Mouse (Mus musculus) heart, embryonic 10.5 days (tissue): ENCODE data around the gene Kndc1. TPM values are rescaled to one million over a fixed set of nuclear protein-coding genes. Genes with fewer than 3 reads are reported as not detected.

Experiments used
- DNase-seq: peaks from one replicate; pipeline ENCODE4 v3.0.0-alpha.2; 2017; ENCODE audit warnings: low spot score
- H3K27ac ChIP-seq: fragments of 300-500 bp; sonication (generic); 2 replicates; pipeline ENCODE4 v1.5.1; 2016; ENCODE audit warnings: mild to moderate bottlenecking
- H3K27me3 ChIP-seq: fragments of 300-500 bp; sonication (generic); 2 replicates; pipeline ENCODE4 v1.6.1; 2016; ENCODE audit warnings: mild to moderate bottlenecking; ENCODE audit not compliant: poor library complexity, insufficient read depth, severe bottlenecking
- H3K36me3 ChIP-seq: fragments of 300-500 bp; sonication (generic); 2 replicates; pipeline ENCODE4 v1.6.1; 2016; ENCODE audit warnings: mild to moderate bottlenecking, moderate library complexity
- H3K4me1 ChIP-seq: fragments of 300-500 bp; sonication (generic); 2 replicates; pipeline ENCODE4 v1.6.1; 2016; ENCODE audit warnings: mild to moderate bottlenecking
- H3K4me3 ChIP-seq: fragments of 300-500 bp; sonication (generic); 2 replicates; pipeline ENCODE4 v1.5.1; 2016; ENCODE audit warnings: mild to moderate bottlenecking, moderate library complexity
- H3K9me3 ChIP-seq: fragments of 300-500 bp; sonication (generic); 2 replicates; pipeline ENCODE4 v1.6.1; 2016; ENCODE audit warnings: mild to moderate bottlenecking, moderate library complexity
- WGBS: fragments of 180-500 bp; shearing (Covaris S2); methylation state at CpG from one replicate; pipeline ENCODE4 v1.1.7; 2016; 5-methylcytosine and 5-hydroxymethylcytosine counted together
- polyA plus RNA-seq: library from polyadenylated mRNA; unstranded; fragments of >200 nt; fragmentation: Nextera tagmentation; extraction: Ambion mirVana; gene quantifications from 2 replicates; pipeline ENCODE4 v1.2.1, GENCODE M21; 2016

Gene Kndc1
- polyA plus RNA-seq, 1 experiment from 2014 or later, result 0.18 TPM

DNA sequence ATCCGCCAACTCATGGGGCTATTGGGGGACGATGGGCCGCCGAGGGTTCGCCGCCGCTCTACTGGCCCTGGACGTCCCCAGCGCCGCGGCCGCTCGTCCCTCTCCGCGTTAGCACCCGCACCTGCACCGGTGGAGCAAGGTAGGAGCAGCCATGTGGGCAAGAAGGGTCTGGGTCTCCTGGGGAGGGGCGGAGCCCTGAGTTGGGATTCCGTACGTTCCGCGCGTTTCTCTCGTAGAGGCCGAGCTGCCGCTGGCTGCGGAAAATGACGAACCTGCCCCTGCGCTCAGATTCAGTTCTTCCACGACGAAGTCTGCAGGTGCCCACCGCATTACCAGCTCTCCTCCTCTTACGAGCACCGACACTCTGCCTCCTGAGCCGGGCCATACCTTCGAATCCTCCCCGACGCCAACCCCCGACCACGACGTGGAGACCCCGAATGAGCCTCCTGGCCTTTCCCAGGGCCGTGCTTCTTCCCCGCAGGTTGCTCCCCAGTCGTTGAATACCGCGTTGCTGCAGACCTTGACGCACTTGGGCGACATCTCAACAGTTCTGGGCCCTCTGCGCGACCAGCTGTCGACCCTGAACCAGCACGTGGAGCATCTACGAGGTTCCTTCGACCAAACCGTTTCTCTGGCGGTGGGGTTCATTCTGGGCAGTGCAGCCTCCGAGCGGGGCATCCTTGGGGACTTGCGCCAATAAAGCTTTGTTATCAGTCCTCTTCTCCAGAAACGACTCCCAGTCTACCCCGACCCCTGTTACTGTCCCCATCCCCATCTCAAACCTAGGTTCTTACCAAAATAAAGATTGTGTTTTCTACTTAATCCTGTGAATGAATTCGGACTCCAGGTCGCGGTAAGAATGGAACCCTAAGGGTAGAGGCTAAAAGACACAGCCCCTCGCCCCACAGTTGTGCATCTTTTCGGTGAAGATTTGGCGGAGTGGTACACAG lies 50.1 kb downstream of the Kndc1 start:
- no peak for DNase-seq
- Histone ChIP-seq H3K36me3 (no peaks in the 10 kb centered on the region), H3K27ac (0 out of 2 replicates have a peak overlapping the region, but pooled peaks have one; percentile 38), H3K4me1 (peaks cover 16% of the 10 kb centered on the region), H3K27me3 (peaks cover 100% of the 10 kb centered on the region), H3K4me3 (peak overlapping the region; percentile 57), H3K9me3 (no peaks in the 10 kb centered on the region)
- 3% methylated on average over 68 of the region's 68 CpGs for WGBS

DNA sequence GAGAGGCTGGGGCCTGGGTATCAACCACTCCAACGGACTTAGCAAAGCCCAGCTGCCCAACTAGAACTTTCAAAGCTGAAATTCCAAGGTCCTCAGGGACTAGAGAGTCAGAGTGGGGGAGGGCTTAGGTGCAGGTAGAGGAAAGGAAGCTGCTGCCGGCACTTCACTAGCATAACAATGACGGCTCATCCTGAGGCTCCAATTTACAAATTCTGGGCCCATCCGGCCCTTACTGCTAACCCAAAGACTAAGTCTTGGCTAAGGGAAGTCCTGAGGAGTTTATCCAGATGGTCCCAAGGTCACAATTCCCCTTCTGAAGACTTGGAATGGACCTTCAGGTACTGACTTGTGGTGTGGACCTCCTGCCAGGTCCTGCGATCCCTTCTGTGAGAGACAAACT lies 51.0 kb downstream of the Kndc1 start:
- H3K27ac ChIP-seq, result no peak overlapping the region
- peaks cover 92% of the 10 kb centered on the region for H3K27me3 ChIP-seq
- no peak for DNase-seq
- no peaks in the 10 kb centered on the region for H3K36me3 ChIP-seq
- H3K9me3 ChIP-seq, result no peaks in the 10 kb centered on the region
- H3K4me3 ChIP-seq, result no peak overlapping the region
- H3K4me1 ChIP-seq, result peaks cover 24% of the 10 kb centered on the region
- 14% methylated on average over 5 of the region's 5 CpGs for WGBS

DNA sequence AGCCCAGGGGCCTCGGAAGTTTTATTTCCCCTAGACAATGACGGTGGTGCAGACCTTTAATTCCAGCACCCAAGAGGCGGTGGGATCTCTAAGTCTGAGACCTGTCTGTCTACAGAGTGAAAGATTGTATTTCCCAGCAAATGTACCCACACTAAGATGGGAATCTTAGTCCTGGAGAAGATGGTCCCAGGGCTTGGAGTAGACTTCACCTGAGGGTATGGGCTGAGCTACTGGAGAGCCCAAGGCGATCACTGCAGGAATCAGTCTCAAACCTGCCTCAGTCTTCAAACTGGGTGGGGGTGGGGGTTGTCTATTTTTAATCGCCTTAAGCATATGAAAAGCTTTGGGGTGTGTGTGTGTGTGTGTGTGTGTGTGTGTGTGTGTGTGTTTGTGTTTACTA lies 51.5 kb downstream of the Kndc1 start:
- Histone ChIP-seq H3K27ac (no peak overlapping the region), H3K9me3 (no peaks in the 10 kb centered on the region), H3K27me3 (peaks cover 87% of the 10 kb centered on the region), H3K4me3 (no peak overlapping the region), H3K4me1 (peaks cover 26% of the 10 kb centered on the region), H3K36me3 (no peaks in the 10 kb centered on the region)
- DNase-seq, result no peak
- WGBS, result 29% methylated on average over 5 of the region's 5 CpGs

DNA sequence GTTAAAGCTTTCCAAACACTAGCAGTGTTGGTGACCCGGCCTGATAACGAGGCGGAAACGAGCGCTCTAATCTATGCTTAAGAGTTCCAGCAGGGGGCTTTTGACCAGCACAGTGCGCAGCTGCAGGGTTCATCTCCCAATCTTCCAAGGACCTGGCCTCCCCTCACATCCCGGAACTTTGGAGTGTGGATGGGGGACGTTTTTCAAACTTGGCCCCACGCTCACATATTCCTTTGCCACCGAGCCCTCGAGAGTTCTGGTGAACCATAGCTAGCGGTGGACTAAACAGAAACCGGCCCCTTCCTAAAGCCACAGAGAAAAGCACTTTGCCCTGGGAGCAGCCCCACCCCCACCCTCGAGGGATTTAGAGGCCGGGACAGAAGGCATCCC lies 55.4 kb downstream of the Kndc1 start:
- WGBS, result under 1% methylated on average over 15 of the region's 15 CpGs
- DNase-seq, result peak; percentile 89
- no peaks in the 10 kb centered on the region for H3K36me3 ChIP-seq
- H3K27ac ChIP-seq, result peak overlapping the region; percentile 83
- peak overlapping the region; percentile 69 for H3K4me3 ChIP-seq
- peaks cover 64% of the 10 kb centered on the region for H3K27me3 ChIP-seq
- peaks cover 19% of the 10 kb centered on the region for H3K4me1 ChIP-seq
- no peaks in the 10 kb centered on the region for H3K9me3 ChIP-seq

DNA sequence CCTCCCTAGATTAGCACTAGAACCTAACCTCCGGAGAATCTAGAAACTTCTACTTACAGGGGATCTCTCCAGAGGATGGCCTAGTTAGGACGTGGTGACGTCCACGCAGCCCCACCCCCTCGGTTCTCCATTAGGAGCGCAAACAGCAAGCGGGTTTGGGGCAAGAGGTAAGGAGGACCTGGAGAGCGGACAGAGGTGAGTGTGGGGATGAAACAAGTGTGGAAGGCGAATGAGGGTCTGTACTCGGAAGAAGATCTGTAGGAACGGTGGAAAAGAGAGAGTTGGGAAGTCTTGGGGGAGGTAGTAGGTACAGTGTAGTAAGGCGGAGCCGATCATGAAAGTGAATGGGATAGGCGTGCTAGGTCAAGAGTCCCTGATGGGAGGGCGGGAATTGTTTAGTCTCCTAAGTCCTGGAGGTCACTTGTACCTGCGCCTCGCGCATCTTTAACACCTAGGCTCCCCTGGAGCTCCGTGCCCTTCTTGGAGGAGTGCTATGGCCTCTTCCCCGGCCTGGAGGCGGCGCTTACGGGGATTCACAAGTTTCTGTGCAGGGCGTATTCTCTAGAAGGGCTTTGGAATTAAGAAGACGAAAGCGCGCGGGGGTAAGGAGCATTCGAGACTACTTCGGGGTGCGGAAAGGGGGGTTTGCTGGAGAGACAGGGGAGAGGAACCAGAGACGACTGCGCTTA lies 55.9 kb downstream of the Kndc1 start:
- peak overlapping the region; percentile 83 for H3K27ac ChIP-seq
- no peaks in the 10 kb centered on the region for H3K36me3 ChIP-seq
- under 1% methylated on average over 33 of the region's 33 CpGs for WGBS
- peak; percentile 84 for DNase-seq
- H3K27me3 ChIP-seq, result peaks cover 64% of the 10 kb centered on the region
- H3K9me3 ChIP-seq, result no peaks in the 10 kb centered on the region
- H3K4me3 ChIP-seq, result peak overlapping the region; percentile 69
- peaks cover 19% of the 10 kb centered on the region for H3K4me1 ChIP-seq

DNA sequence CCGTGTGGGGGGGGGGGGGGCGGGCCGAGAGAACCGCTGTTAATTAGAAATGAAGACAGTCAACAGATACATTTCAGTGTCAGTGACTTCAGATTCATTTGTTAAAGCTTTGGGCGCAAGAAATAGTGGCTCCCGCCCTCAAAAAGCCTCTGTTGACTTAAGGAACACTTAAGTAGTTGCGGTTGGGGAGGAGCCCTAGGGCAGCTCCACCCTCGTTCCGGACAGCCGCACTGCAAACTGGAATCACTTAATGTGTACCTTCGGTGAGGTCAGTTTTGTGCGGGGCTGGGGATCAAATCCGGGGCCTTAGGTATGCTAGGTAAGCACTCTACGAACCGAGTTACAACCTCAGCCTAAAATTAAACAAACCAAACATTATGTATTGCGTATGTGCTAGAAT lies 56.6 kb downstream of the Kndc1 start:
- Histone ChIP-seq H3K27me3 (peaks cover 64% of the 10 kb centered on the region), H3K4me1 (peaks cover 19% of the 10 kb centered on the region), H3K9me3 (no peaks in the 10 kb centered on the region), H3K27ac (peak overlapping the region; percentile 83; the same call in 1 of the 2 replicates), H3K4me3 (peak overlapping the region; percentile 69), H3K36me3 (no peaks in the 10 kb centered on the region)
- 4% methylated on average over 16 of the region's 16 CpGs for WGBS
- no peak for DNase-seq

DNA sequence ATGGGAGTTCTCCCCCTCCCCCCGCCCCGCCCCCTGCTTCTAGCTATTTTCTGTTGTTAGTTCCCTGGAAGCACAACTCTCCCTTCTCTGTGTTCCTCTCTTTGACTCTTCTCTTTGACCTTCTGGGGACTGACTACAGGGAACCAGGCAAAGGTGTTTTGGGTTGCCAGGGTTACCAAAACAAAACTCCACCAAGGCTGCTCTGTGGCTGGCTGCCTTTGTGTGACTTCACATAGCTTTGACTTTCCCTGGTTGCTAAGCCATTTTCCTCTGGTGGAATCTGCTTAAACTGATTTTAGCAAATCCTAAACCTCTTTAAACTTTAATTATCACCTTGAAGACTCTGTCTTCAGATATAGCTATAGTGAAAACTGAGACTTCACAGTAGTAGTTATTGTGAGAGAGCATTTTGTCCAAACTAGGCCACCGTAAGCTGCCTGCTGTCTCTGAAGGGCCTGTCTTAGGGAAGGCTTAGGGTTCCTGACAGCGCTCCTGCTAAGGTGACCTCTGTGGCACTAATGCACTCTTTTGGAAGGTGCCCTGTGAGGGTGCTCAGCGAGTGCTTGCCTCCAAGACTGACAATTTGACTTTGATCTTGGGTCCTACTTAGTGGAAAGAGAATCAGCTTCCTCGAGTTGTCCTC lies 57.6 kb downstream of the Kndc1 start:
- H3K9me3 ChIP-seq, result no peaks in the 10 kb centered on the region

DNA sequence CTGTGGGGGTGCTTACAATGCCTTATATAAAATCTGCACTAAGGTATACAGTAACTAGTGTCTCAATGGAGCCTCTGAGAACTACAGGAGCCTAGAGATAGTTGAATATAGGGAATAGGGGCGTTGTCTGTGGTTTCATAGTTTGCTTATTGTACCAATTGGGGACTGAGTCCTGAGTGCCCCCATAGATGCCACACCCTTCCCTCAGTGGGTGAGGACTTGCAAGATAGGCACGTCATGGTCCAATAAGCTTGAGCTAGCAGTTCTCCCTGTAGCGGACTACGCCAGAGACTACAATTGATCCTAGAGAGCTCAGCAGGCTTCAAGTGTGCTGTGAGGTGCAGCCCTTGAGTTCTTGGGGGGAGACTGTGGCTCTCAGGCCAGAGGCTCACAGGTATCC lies 61.0 kb downstream of the Kndc1 start:
- no peaks in the 10 kb centered on the region for H3K9me3 ChIP-seq
- peaks cover 66% of the 10 kb centered on the region for H3K27me3 ChIP-seq
- H3K4me3 ChIP-seq, result no peak overlapping the region
- H3K27ac ChIP-seq, result no peak overlapping the region
- no peaks in the 10 kb centered on the region for H3K36me3 ChIP-seq
- WGBS, result 86% methylated on average over 4 of the region's 4 CpGs
- DNase-seq, result no peak
- peaks cover 18% of the 10 kb centered on the region for H3K4me1 ChIP-seq

More for the DNA sequence above, 57.6 kb downstream of the Kndc1 start:
- Histone ChIP-seq H3K27ac (no peak overlapping the region), H3K4me1 (peaks cover 19% of the 10 kb centered on the region), H3K4me3 (no peak overlapping the region), H3K36me3 (no peaks in the 10 kb centered on the region), H3K27me3 (peaks cover 64% of the 10 kb centered on the region)
- 54% methylated on average over 6 of the region's 6 CpGs for WGBS
- no peak for DNase-seq

DNA sequence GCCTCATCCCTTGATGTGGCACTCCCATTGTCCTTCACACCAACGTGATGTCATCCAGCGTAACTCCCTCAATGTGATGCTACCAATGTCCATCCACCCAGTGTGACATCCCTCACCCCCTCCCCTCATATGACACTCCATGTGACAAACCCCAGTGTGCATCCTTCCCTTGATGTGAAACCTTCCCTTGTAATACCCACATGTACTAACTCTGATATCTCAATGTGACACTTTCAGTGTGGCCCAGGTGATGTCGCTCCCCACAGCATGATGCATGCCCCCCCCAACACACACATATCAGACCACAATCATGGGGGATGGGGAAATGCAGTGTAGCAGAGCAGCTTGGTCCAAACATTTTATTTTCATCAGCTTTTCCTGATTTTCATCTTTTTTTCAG lies 62.2 kb downstream of the Kndc1 start:
- no peak for DNase-seq
- Histone ChIP-seq H3K9me3 (no peaks in the 10 kb centered on the region), H3K4me1 (peaks cover 15% of the 10 kb centered on the region), H3K4me3 (no peak overlapping the region), H3K27ac (no peak overlapping the region), H3K36me3 (no peaks in the 10 kb centered on the region), H3K27me3 (peaks cover 77% of the 10 kb centered on the region)
- 77% methylated on average over 3 of the region's 3 CpGs for WGBS

DNA sequence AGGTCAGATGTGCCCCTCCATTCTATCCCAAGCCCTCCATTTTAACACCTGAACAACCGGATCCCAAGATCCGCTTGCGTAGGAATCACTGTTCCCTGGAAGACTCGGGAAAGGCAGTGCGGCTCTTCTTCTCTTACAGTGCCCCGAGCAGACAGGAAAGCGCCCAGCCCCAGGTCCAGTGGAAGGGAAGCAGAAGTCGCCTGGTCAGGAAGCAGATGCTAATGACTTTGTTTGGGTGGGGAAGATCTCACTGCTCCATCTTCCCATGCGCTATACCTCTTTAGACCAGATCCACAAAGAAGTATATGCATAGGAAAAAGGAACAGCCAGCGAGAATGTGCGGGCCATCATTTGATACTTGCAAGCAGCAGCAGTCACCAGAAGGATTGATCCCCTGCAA lies 62.9 kb downstream of the Kndc1 start:
- Histone ChIP-seq H3K27ac (no peak overlapping the region), H3K27me3 (peaks cover 80% of the 10 kb centered on the region)
- WGBS, result 47% methylated on average over 11 of the region's 11 CpGs

DNA sequence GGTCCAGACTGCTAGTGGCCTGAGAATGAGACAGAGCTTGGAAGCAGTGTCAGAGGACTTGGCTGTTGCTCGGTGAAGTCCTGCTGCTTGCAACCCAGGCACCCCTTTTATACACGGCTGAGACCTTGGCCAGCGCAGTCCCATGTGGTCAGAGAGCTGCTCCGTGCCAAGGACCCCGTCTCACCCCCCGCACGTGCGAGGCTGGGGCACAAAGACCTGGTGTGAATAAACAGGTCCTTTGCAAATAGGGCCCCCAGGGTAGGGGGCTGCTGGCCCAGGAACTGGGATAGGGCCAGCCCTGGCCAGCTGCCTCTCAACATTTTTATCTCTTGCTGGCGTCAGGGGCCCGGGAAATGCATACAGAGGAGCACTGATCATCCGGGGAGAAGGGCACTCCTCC lies 63.5 kb downstream of the Kndc1 start:
- WGBS, result 25% methylated on average over 11 of the region's 11 CpGs
- H3K4me3 ChIP-seq, result 0 out of 2 replicates have a peak overlapping the region, but pooled peaks have one; percentile 8
- no peak for DNase-seq
- H3K27ac ChIP-seq, result no peak overlapping the region; the same call in 1 of the 2 replicates
- H3K4me1 ChIP-seq, result peaks cover 9% of the 10 kb centered on the region
- H3K36me3 ChIP-seq, result no peaks in the 10 kb centered on the region
- H3K27me3 ChIP-seq, result peaks cover 80% of the 10 kb centered on the region
- H3K9me3 ChIP-seq, result no peaks in the 10 kb centered on the region

More for the DNA sequence above, 62.9 kb downstream of the Kndc1 start:
- DNase-seq, result no peak
- Histone ChIP-seq H3K36me3 (no peaks in the 10 kb centered on the region), H3K9me3 (no peaks in the 10 kb centered on the region), H3K4me1 (peaks cover 9% of the 10 kb centered on the region), H3K4me3 (no peak overlapping the region)

DNA sequence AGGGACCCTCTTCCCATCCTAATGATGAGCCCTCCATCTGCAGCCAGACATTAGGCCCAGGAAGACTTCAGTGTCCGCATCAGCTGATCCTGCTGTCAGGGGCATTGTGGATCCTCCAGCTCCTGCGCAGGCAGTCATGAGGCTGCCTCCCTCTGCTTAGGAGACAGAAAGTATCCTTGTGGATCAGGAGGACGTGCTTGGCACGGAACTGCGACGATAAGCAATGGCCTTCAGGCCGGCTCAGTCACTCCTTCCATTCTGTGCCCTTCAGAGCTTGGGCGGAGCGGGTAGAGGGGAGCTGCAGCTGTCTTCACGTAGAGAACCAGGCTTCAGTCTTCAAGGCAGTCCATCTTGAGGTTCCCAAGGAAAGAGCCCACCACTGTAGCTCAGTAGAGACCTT lies 66.6 kb downstream of the Kndc1 start:
- 81% methylated on average over 10 of the region's 10 CpGs for WGBS
- Histone ChIP-seq H3K4me3 (no peak overlapping the region), H3K9me3 (no peaks in the 10 kb centered on the region), H3K27me3 (peaks cover 81% of the 10 kb centered on the region), H3K36me3 (no peaks in the 10 kb centered on the region), H3K4me1 (peaks cover 9% of the 10 kb centered on the region), H3K27ac (no peak overlapping the region)
- no peak for DNase-seq

DNA sequence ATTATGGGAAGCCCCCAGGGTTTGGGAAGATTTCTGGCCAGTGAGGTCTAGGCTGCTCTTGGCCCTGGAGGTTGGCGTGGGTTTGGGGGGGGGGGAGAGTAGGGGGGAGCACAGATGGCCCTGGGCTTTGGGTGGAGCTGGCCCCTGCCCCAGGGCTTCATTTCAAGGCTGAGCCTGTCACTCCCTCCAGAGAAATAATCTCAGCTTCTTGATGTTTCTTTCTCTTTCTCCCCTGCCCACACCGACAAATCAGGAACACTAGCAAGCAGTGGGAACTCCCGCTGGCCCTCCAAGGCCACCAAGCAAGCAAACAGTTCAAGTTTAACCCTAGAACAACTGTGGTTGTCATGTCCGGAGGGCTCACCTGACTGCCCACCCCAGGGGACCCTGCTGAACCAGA lies 69.3 kb downstream of the Kndc1 start:
- Histone ChIP-seq H3K27me3 (peaks cover 74% of the 10 kb centered on the region), H3K4me3 (no peak overlapping the region), H3K27ac (no peak overlapping the region), H3K9me3 (no peaks in the 10 kb centered on the region), H3K4me1 (no peaks in the 10 kb centered on the region), H3K36me3 (no peaks in the 10 kb centered on the region)
- no peak for DNase-seq
- 59% methylated on average over 4 of the region's 4 CpGs for WGBS
